Mouse (Mus musculus) gastrocnemius, postnatal 10 days (tissue): ENCODE results near the gene Zfp839. TPM values are rescaled to one million over a fixed set of nuclear protein-coding genes. Genes with fewer than 3 reads are reported as not detected.
A peak's percentile ranks its signal among the peaks of the same experiment; 100 is the strongest.
"Not testable (repeated sequence)": the region's sequence is repeated elsewhere in the genome, so short reads cannot be mapped to it uniquely, and the experiment has no call there.

Experiments used
- DNase-seq: peaks from one replicate; pipeline ENCODE4 v3.0.0; 2021; ENCODE audit warnings: mixed read lengths
- total RNA-seq, 2 experiments: library from RNA; stranded (reverse); gene quantifications; 2 replicates each; pipeline ENCODE4 v1.2.3; 2021

The Zfp839 gene
- total RNA-seq, 2 experiments from 2014 or later: 5.0 to 6.4 TPM

DNA sequence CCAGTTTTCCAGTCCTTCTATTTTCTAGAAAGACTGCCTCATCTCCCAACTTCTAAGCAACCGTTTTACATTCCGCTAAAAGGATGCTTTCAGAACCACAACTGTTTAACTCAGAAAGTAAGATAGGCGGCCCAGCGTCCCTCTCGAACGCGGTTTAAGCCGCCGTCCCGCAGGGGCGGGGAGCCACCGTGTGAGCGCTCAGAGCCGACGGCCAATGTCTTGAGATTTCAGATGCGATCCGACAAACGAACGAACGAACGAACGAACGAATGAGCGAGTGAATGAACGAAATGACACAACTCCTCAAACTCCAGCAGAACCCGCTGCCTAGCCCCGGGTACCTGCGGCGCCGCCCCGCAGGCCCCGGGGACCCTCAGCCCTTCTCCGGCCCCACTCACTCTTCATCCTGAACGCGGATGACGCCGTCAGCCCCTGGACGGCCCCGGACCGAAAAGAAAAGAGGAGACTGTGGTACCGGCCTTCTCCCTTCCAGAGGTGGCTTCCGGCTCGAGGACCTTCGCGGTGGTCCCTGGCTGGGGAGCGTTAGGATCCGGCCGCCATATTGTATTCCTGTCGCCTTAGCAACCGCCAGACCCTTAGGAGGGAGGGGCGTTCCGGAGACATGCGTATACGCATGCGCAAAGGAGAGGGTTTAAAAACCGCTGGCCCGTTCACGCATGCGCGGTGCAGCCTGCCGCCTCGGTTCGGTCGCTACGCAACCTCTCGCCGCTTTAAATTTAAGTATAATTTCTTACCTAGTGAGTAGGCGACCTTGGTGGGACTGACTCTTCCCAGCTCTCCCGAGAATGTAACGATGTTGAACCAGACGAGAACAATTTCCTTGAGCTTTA lies 9.5 kb upstream of the Zfp839 start, which contains the start of gene Mok:
Gene Mok, minus strand, starts transcription at position 592 of the 851 bp plus-strand sequence.
- peak; percentile 96 for DNase-seq

- DNase-seq: no peak
Observed at GRCm38 (mm10) chr12:110841731-110842493, 8.1 kb upstream of the Zfp839 start.

DNA sequence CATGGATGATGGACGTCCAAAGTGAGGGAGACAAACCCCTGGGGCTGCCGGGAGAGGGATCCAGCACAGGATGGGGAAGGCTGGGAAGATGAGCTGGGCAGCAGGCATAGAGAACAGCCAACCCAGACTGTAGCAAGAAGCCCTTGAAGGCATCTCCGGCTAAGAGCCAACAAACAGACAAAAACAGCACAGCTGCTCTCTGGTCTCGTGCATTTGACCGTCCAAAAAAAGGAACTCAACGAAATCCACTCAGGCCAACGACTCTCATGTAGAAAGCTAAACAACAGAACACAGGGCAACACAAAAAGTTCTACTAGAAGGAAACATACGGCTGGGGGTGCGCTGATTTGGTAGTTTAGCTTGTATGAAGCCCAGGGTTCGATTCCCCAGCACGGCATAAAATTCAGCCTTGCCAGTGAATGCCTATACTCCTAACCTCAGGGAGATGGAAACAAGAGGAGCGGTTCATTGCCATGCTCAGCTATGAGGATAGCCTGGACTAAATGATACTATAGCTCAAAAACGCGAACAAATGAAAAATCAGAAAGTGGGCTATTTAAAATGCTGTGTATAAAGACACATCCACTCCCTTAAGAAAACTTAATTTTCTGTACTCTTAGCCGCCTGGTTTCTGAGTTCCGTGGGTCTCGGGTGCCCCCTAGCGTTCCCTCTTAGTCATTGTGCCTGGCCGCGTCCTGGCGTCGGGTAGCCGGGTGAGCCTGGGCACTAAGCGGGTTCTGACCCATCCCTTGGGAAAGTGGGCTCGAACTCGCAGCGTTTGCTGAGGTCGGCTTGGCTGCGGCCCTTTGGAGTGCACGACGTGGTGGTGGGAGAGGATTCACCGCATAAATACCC lies 6.6 kb upstream of the Zfp839 start:
- DNase-seq: peak; percentile 83

- DNase-seq: peak; percentile 27
Observed at GRCm38 (mm10) chr12:110844227-110845130, 5.6 kb upstream of the Zfp839 start.

GRCm38 (mm10) chr12:110845131-110845880 lies 4.7 kb upstream of the Zfp839 start:
- peak; percentile 85 for DNase-seq

- no peak for DNase-seq
Observed at GRCm38 (mm10) chr12:110846191-110846765, 3.8 kb upstream of the Zfp839 start.

DNA sequence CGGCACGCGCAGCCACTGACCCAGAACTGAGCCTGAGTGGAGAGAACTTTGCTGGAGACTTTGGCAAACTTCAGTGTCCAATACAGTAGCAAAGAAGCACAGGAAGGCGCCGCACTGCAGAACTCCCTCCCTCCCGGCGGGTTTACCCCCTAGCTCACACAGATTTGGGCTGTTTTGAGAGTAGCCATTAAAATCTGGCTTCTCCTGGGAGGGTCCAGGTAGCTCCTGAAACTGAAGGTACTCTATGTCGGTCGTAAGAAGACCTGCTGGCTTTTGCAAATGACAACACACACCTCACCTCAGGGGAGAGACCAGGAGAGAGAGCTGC lies 840 bp downstream of the Zfp839 start:
- no peak for DNase-seq

GRCm38 (mm10) chr12:110851414-110851813 lies 1.4 kb downstream of the Zfp839 start:
- no peak for DNase-seq

DNA sequence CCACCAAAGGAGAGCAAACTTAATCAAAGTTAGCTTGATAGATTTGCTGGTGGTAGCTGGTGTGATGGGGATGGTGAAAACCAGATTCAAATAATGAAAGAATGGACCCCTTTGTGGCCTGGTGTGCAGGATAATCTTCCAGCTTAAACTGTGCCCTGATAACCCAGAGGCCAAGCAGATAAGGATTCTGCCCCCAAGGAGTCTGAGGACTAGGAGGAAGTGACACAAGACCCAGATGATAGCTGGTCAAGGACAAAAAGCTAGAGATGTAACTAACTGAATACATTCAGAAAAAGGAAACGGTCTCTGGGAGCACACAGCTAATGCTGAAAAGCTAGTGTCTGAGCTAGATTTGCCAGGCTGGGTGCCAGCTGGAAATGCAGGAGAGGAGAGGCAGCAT lies 1.9 kb downstream of the Zfp839 start:
- no peak for DNase-seq

- DNase-seq: no peak
Observed at GRCm38 (mm10) chr12:110854786-110855737, 5.0 kb downstream of the Zfp839 start.

GRCm38 (mm10) chr12:110857196-110857595 lies 7.1 kb downstream of the Zfp839 start:
- no peak for DNase-seq

- DNase-seq: not testable (repeated sequence)
Observed at GRCm38 (mm10) chr12:110858681-110859080, 8.6 kb downstream of the Zfp839 start.

DNA sequence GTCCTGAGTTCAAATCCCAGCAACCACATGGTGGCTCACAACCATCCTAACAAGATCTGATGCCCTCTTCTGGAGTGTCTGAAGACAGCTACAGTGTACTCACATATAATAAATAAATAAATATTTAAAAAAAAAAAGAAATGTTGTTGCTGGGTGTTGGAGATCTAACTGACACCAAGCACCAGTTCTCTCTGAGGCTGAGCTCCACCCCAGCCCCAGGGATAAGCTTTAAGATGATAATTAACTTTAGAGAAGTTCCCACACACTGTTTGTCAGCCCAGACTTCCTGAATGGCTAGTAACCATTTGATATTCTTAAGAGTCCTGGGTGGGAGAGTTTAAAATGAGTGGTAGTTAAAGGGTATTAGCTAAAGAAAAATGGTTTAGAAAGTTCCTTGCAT lies 10.2 kb downstream of the Zfp839 start:
- no peak for DNase-seq

DNA sequence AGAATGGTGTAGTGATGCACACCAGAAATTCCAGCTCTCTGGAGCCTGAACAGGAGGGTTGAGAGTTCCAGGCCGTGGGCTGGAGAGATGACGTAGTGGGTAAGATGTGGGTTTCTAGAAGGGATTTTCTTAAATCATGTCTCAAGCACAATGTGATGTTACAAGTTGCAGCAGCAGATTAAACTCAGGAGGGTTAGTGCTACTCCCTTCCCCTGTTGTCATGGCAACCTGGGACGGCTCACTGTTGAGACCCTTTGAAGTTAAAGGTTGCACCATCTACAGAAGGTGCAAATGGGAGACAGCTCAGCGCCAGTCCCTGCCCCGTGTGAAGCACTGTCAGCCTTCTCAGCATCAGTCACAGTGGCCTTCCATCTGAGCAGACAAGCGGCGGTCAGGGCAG lies 11.2 kb downstream of the Zfp839 start:
- DNase-seq: no peak

DNA sequence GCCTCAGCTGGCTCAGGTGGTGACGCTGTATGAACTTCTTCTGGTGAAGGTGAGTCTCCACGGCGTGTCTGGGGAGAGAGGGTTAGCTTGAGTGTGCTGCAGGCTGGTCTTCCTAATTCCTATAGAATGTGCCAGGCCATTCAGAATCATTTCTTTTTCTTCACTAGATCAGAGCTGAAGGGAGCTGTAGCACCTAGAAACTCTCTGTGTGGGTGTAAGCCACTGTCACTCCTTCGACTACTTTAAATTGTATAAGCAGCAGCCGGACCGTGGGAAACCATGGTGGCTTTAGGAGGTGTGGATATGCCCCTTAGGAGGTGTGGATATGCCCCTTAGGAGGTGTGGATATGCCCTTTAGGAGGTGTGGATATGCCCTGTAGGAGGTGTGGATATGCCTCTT lies 14.0 kb downstream of the Zfp839 start:
- no peak for DNase-seq

GRCm38 (mm10) chr12:110865571-110865970 lies 15.5 kb downstream of the Zfp839 start:
- no peak for DNase-seq

GRCm38 (mm10) chr12:110865989-110866388 lies 15.9 kb downstream of the Zfp839 start:
- no peak for DNase-seq

DNA sequence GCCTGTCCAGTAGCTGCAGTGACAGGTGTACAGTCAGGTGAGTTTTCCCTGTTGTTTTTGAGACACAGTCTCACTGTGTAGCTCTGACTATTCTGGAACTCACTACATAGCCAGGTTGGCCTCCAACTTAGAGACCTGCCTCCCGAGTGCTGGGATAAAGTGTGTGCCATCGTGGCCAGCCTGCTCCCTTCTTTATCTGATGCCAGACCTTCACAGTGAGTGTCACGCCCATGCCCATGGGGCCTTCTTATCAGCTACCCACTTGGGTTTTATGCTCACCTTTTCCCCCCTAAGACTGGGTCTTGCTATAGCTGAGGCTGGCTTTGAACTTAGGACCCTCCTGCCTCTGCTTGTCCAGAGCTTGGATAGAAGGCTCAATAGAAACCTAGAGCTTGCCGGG lies 20.1 kb downstream of the Zfp839 start:
- no peak for DNase-seq

DNA sequence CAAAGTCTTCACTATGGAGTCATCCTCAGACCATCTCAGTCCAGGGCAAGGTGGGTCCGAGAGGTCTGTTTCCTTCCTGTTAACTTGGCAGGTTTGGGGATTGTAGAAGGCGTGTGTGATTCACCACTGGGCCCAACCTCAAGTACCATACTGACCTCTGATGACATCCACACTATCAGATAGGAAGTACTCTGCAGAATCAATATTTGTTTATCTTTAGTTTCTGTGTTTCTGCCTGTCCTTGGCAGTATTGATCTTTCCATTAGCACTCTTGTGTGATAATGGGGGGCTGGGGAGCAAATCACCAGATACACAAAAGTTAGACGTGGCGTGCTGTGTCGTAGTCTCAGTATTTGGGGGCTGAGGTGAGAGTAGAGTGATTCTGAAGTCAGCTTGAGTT lies 21.2 kb downstream of the Zfp839 start:
- DNase-seq: no peak
